Mouse (Mus musculus) MEL-GATA-1-ER (cell line): Measurements from ENCODE around the gene Lamp5.

Source experiments
- DNase-seq: peaks from one replicate; pipeline ENCODE4 v3.0.0-alpha.2; 2012; ENCODE audit warnings: low read depth; ENCODE audit errors: extremely low read depth

Gene Lamp5

DNA sequence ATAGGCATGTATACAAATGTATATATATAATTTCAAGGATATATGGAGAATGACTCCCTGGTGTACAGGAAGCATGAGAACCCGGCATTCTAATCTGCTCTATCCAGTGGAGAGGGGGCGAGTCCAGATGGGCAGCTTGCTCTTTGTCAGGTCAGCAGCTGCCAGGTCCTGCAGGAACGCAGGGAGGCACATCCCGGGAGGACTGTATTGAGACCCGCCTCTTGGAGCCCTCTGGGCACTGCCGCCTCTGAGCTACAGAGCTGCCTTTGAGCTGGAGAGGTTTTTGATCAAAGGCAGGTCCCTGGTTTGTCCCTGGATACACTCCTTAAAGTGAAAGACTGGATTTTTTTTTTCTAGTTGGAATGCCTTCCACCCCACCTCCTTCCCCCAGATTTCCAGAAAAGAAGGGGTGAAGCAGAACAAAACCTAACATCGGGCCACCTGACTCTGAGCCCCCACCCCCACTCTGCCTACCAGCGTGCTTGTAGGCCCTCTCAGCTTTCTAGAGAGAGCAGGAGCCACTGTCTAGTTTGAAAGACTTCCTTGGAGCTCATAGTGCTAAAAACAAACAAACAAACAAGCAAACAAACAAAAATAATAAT lies at the start of gene Lamp5:
Lamp5 (plus strand) TSS at position 552 of the 602 bp plus-strand sequence.
- no peak for DNase-seq

DNA sequence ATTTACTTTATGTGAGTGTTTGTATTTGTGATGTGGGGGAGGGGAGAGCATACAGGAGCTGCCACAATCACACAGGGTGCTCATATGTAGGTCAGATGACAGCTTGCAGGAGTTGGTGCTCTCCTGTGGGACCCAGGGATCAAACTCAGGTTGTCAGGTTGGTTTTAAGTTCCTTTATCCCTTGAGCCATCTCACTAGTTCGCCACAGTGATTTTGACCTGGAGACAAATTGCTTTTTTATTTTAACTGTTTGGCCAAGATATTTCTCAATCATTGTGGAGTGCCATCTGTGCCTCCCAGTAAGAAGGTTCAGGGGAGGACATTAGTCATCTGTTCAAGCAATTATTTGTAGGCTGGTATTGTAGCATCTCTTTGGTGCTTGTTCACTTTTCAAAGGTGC lies 48.2 kb upstream of the Lamp5 start:
- DNase-seq = no peak

DNA sequence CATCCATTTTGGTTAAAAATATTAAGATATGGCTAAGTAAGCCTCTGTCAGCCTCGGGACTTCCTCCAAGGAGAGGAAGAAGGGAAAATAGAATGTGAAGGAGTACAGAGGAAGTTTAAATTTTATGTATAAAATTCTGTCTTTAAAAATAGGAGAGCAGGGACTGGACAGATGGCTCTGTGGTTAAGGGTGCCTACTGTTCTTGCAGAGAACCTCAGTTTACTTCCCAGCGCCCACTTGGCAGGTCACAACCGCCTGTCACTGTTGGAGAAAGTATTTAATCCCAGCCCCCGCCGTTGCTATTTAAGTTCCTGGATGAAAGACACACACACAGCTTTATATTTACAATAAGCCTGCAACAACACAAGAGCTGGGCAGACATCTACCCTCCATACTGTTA lies 45.8 kb upstream of the Lamp5 start:
- DNase-seq = no peak

DNA sequence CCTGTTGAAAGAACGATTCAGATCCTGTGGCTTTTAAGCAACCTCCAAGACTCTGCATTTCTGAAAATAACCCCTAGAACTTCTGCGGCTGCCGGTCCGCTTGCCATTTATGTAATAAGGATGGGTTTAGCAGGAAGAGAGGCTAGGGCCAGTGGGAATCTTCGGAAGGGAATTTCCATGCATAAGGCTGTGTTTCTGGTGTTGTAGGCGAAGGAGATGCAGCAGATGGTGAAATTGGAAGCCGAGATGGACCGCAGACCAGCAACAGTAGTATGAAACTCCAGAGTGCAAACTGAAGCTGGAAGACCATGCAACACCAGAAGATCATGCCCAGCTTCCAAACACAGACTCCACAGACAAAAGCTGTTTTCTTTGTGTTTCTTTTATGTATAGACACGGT lies 39.3 kb upstream of the Lamp5 start:
- DNase-seq = no peak

DNA sequence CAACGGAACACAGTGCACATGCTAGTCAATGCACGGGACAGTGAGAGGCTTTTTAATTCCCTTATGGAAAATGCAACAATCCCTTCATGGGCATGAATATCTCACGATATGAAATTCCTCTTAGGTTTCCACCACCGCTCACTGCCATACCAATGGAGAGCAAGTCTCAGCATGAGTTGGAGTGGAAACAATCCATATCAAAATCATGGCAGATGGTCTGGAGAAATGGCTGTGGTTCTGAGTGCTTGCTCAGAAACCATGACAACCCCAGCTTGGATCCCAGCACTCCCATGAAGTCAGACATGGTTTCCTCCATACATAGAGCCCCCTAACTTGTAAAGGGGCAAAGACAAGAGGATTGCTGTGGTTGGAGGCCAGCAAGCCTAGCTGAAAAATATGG lies 3.6 kb upstream of the Lamp5 start:
- DNase-seq = no peak

DNA sequence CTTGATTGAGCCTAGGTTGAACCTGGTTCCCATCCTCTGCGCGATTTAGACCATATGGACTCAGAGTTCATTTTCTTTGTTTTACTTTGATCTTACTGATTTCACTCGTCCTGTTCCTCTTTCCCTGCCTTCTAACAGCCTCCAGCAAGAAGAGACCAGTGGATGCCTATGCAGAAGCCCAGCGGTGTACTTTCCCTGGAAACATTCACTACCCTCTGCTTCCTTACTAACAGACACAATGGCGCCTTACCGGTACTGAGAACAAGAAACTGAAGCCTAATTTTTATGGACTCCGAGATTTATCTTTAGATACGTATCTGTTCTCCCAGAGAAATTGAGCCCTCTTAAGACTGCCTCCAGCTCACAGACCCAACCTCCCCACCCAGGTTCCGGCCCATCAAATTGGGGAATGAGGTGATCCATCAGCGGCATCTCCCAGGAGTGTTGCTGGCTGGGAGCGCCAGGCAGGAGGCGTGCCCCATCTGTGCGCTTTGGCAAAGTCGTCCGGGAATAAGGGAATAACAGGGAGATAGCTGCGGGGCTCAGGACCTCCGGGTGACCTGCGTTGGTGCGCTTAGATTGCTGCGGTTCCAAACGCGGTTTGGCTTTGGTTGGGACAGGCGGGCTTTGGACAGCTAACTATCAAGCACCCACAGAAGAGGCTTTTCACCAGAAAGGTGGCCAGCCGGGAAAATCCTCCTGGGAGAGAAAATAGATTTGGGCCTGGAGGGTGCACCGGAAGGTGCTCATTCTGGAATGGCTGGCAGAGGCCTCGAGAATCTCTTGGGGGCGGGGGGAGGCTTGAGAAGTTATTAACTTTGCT lies 1.0 kb upstream of the Lamp5 start:
- no peak for DNase-seq

DNA sequence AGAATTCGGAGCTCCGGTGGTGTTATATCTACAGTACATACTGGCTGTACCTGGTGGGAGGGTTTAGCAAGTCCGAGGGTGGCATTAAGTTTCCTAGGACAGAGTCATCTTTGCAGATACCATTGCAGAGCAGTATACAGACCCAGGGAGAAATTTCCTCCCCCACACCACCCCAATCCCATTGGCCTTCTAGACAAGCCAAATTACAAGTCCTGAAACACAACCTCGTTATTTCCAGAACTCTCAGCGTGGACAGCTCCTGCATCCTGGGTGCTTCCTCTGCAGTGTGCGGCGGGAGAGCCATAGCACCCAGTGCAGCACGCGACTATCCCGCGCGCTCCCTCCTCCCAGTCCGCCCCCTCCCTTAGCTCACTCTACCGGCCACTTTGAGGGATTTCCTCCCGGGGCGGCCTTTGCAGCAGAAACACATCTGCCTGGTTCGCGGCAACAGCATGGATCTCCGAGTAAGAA lies 5.9 kb downstream of the Lamp5 start:
- DNase-seq = no peak

DNA sequence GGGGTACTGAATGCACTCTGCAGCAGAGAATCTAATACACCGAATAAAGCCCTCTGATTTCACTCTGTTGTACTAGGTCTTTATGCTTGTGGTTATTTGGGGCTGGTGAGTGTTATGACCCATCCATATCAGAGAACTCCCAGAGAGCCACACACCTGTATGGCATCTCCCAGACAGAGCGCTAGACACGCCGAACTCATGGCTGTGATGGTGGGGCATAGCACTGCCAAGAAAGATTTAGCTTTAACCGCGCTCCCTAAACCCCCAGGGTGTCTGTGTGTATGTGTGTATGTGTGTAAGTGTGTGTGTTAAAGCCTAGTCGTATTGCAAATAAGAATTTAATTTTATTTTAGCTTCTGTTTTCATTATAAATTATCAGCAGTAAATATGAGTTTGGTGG lies 6.4 kb downstream of the Lamp5 start:
- no peak for DNase-seq

DNA sequence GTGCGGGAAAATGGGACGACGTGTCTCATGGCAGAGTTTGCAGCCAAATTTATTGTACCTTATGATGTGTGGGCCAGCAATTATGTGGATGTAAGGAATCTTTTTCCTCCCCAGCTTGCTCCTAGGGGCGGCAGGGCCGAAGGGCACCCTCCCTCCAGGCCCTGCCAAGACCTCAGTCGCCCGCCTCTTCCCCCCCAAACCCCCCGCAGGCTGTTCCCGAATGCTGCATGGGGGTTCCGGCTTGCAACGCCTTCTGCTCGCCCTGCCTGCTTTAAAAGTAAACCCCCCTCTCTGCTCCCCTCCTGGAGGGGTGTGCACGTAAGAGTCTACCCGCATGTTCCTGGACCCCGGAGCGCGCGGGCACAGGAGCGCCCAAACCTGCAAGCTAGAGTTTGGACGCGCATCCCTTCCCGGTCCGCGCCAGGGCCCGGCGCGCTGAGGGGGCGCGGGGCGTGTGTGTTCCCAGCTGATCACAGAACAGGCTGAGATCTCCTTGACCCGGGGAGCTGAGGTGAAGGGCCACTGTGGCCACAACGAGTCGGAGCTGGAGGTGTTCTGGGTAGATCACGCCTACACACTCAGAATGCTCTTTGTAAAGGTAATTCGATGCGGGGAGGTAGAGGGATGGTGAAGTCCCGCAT lies 7.1 kb downstream of the Lamp5 start:
- no peak for DNase-seq

DNA sequence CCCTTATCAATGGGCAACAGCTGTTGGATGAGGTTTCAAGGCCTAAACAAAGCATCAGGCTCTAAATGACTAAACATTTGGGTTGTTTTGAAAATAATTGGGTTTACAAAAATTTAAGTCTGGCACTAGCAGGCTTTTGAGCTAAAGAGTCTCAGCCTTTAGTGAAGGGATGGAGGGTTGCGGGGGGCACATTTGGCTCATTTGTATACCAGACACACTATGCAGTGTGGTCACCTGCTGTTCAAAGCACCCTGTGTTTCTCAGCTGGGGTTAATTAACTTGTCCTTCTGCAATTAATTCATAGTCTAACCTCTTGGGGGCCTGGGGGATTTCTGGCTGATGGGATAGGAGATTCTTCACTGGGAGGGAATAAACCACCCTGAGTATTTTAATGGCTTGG lies 12.3 kb downstream of the Lamp5 start:
- DNase-seq = no peak

DNA sequence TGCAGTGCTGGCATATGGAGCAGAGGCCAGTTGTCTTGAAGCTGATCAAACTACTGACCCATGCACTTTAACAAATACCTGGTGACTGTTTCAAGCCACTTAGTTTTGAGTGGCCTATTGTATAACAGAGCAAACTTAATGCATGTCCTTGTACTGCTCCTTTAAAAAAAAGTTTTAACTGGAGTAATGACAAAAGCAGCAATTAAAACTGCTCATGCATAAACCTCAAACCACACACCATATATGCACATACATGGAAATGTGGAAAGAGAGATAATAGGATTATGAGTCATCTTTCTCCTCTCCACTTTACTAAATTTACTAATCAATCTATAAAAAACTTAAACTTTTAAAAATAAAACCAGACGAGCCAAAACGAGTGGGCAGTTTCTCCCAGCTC lies 43.9 kb downstream of the Lamp5 start:
- no peak for DNase-seq

DNA sequence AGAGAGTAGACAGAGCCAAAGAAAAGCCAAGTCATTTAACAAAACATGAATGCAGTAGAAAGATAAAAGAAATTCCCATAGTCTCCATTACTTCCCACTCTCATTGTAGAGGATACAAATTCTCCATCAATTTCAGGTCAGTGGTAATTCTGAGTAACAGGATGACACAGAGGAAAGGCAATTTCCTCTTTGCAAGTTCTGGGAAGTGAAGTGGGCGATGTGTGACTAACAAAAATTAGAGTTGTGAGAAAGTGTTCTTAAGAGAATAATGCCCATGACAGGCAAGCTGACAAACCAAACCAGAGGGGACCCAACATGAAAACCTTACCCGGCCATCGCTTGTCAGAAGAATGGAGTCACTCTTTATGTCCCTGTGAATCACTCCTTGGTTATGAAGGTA lies 45.1 kb downstream of the Lamp5 start:
- no peak for DNase-seq

DNA sequence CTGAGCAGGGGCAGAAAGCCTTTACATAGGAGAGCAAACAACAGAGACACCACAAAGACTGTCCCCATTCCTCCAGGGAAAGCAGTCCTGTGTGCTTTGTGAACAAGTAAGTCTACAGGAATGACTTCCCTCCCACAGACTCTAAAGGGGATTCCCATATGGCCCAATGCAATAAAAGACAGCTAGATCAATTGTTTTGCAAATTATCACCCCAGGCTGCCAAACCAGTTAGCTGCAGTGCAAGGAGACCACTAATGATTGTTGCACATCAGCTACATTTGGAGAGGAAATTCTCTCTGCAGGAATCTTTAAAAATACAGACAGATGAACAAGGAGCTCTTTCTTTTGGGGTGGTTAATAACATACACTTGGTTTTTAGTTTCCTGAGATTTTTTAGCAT lies 55.6 kb downstream of the Lamp5 start:
- no peak for DNase-seq

DNA sequence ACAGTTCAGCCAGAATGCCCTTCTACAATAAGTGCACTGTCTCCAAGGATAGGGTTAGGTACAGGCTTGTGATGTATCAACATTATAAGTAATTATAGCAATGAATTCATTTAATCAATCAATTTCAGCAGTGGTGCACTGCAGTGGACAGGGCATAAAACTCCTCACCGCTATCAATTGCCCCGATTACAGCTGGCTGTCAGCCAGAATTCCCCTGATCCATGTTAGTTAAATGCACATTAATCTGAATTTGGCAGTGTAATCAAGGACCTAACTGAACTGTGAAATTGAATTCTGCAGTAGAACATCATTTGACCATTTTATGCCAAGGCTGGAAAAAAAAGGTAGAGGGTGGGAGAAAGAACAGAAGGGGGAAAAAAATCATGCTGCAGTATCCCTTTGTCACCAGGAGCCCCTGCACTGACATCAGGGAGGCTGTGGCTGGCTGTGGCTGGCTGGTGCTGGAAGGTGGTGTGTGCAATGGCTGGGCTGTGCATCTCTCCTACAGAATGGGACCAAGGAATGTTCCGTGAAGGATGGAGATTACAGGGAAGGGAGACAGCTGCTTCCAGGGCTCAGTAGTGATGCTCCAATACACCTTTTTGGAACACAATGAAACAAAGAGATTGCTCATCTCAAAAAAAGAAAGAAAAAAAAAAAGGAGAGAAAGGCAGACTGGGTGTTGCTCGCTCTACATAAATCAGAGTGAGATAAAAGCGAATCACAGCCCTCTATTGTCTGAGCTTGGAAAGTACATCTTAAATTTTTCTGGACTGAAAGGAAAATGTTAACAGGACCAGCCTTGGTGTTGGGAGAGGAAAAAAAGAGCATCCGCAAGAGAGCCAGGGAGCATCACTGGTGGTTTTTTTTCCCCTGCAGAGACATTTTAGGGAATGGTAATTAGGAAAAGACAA lies 56.3 kb downstream of the Lamp5 start:
- no peak for DNase-seq

DNA sequence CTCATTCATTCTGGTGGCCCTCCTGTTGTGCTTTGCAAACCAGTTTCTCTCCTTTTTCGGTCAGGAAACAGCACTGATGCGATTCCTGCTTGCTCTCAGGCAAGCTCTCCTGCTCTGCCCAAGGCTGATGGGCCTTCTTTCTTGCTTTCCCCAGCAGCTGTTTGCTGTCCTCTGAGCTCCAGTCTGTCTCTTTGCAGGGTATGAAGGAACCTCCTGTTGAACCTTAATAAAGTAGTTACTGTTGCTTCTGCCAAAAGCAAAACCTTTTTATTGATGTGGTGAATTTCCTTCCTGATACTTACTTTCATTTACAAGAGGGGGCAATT lies 57.0 kb downstream of the Lamp5 start:
- DNase-seq = no peak

DNA sequence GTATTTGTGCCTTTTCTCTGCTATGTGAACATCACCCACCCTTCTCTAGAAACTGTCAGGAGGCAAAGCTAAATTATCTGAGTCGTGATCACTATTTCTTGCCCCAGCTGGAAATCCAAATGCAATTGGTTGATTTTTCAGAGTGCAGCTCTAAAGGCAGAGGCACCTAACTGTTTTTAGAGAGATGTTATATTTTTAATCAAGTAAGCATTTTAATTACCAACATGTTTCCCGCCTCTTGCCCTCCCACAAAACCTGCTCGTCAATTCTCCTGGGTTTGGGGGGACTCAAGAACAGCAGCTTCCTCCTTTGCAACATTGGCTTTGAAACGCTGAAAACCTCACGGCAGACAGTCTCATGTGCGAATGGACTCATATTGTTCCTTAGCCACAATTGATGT lies 61.3 kb downstream of the Lamp5 start:
- DNase-seq = no peak

DNA sequence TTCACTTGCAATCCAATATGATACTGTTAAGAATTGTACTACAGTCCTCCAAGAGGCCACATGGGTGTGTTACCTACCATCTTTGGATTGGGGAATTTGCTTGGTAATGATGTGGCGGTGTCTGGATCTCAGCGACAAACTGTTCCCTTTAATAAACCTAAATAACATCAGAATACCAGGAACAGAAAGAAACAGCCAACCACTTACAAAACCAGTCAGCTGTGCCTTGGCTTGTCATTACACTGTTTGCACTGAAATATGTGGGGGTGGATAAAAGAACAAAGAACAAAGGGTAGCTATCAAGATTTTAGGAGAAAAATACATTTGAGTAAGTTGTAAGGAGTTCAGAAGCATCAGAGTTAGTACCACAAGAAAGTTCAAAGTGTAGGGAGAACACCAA lies 66.0 kb downstream of the Lamp5 start:
- DNase-seq = no peak
